Mouse (Mus musculus) testis, postnatal 14 days (tissue): ENCODE results near the gene Nf2.

Source experiments
- DNase-seq: peaks from one replicate; pipeline ENCODE4 v3.0.0; 2021; ENCODE audit warnings: low spot score

Nf2 gene

GRCm38 (mm10) chr11:4746733-4747132 lies 102.6 kb downstream of the Nf2 start, which contains the start of gene Cabp7:
TSS of gene Cabp7 (minus strand) at chr11:4746778.
- DNase-seq = no peak

GRCm38 (mm10) chr11:4745969-4746368 lies 103.4 kb downstream of the Nf2 start:
- DNase-seq = no peak

- DNase-seq = no peak
Measured at GRCm38 (mm10) chr11:4744691-4745090, 104.6 kb downstream of the Nf2 start.

GRCm38 (mm10) chr11:4740785-4741184 lies 108.6 kb downstream of the Nf2 start:
- no peak for DNase-seq

- DNase-seq = no peak
Measured at GRCm38 (mm10) chr11:4738719-4739118, 110.6 kb downstream of the Nf2 start.

- DNase-seq = no peak
Measured at GRCm38 (mm10) chr11:4737682-4738081, 111.7 kb downstream of the Nf2 start.

- DNase-seq = no peak
Measured at GRCm38 (mm10) chr11:4736355-4736754, 113.0 kb downstream of the Nf2 start.

- DNase-seq = no peak
Measured at GRCm38 (mm10) chr11:4734179-4734578, 115.2 kb downstream of the Nf2 start.

- DNase-seq = no peak
Measured at GRCm38 (mm10) chr11:4731781-4732180, 117.6 kb downstream of the Nf2 start.

GRCm38 (mm10) chr11:4730913-4731312 lies 118.4 kb downstream of the Nf2 start:
- no peak for DNase-seq

GRCm38 (mm10) chr11:4730096-4730495 lies 119.2 kb downstream of the Nf2 start:
- no peak for DNase-seq

- DNase-seq = peak; percentile 68
Measured at GRCm38 (mm10) chr11:4729603-4730002, 119.7 kb downstream of the Nf2 start.

GRCm38 (mm10) chr11:4721728-4722127 lies 127.6 kb downstream of the Nf2 start:
- no peak for DNase-seq

GRCm38 (mm10) chr11:4720900-4721580 lies 128.3 kb downstream of the Nf2 start:
- DNase-seq = no peak

- no peak for DNase-seq
Measured at GRCm38 (mm10) chr11:4720393-4720792, 128.9 kb downstream of the Nf2 start.

GRCm38 (mm10) chr11:4719961-4720360 lies 129.4 kb downstream of the Nf2 start:
- no peak for DNase-seq

- no peak for DNase-seq
Measured at GRCm38 (mm10) chr11:4718548-4718947, 130.8 kb downstream of the Nf2 start.

- no peak for DNase-seq
Measured at GRCm38 (mm10) chr11:4716530-4717236, 132.7 kb downstream of the Nf2 start.
